Mouse (Mus musculus): Measurements from ENCODE around the gene 2510039O18Rik. TPM values are rescaled to one million over a fixed set of nuclear protein-coding genes. Genes with fewer than 3 reads are reported as not detected.

Gene 2510039O18Rik
- polyA plus RNA-seq, 1 experiment from 2014 or later, result 23.5 TPM

GRCm38 (mm10) chr4:147937021-147937420 lies 3.7 kb upstream of the 2510039O18Rik start:
- no peak for ATAC-seq (ENCODE audit: insufficient number of reproducible peaks, insufficient read depth, low FRiP score, low TSS enrichment, low read depth)
- peak overlapping the region; percentile 75 for H3K4me2 ChIP-seq
- no peaks in the 10 kb centered on the region; the same call in 1 of the 2 replicates for H3K36me3 ChIP-seq
- peak overlapping the region; percentile 90 for H3K27ac ChIP-seq
- H3K4me3 ChIP-seq (replicated peaks), result peak overlapping the region; percentile 75
- H3K4me1 ChIP-seq (replicated peaks), result peaks cover 57% of the 10 kb centered on the region
- no peaks in the 10 kb centered on the region for H3K9me3 ChIP-seq
- WGBS, result 51% methylated on average over 3 of the region's 3 CpGs
- no peaks in the 10 kb centered on the region for H3K27me3 ChIP-seq
- H3K9ac ChIP-seq (replicated peaks), result peak overlapping the region; percentile 85

- H3K9me3 ChIP-seq, result no peaks in the 10 kb centered on the region
- H3K4me2 ChIP-seq, result no peak overlapping the region
- no peak overlapping the region for H3K4me3 ChIP-seq (replicated peaks)
- no peaks in the 10 kb centered on the region; the same call in 1 of the 2 replicates for H3K36me3 ChIP-seq
- WGBS, result 74% methylated on average over 5 of the region's 5 CpGs
- H3K27me3 ChIP-seq, result no peaks in the 10 kb centered on the region
- no peak overlapping the region for H3K27ac ChIP-seq
- no peak overlapping the region for H3K9ac ChIP-seq (replicated peaks)
- H3K4me1 ChIP-seq (replicated peaks), result peaks cover 62% of the 10 kb centered on the region
- ATAC-seq (ENCODE audit: insufficient number of reproducible peaks, insufficient read depth, low FRiP score, low TSS enrichment, low read depth), result no peak
Observed at GRCm38 (mm10) chr4:147937486-147937885, 3.2 kb upstream of the 2510039O18Rik start.

DNA sequence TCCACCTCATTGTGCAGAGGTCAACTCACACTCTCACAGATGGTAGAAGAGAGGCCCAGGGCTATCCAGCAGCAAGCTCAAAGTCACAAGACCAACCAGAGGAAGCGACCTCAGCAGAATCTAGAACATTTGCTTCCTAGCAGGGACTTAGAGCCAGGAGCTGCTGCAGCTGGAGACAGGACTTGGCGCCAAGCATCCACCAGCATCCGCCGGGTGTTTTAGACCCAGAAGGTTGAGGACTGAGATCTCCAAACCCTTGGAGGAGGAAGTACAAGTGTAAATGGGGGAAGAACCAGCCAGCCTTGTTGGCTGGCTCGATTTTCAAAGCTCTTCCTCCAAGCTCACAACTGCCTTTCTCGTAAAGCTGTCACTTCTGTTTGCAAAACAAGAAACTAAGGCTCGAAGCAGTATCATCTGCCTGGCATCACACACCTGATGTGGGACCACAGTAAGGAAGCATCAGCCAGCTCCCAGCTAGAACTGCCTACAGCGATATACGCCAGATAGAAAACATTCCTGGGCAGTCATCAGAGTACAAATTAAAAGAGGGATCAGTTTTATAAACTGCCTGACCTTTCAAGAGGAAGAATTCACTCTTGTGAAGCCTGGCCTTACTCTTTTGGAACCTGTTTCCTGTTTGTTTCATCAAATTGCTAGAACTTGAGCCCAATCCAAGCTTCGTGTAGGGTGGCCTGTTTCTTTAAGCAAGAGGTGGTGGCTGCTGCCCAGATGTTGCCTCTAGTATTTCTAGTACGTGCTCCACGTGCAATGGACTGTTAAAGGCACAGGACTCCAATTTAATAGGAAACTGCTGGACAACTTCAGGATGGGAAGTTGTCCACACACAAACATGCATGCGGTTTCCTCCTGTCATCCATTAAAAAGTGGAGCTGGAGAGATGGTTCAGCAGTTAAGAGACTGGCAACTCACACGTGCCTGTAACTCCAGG lies 2.3 kb upstream of the 2510039O18Rik start:
- H3K27me3 ChIP-seq, result no peaks in the 10 kb centered on the region
- peak overlapping the region; percentile 89 for H3K27ac ChIP-seq
- no peak for ATAC-seq (ENCODE audit: insufficient number of reproducible peaks, insufficient read depth, low FRiP score, low TSS enrichment, low read depth)
- no peak overlapping the region for H3K4me2 ChIP-seq
- peaks cover 7% of the 10 kb centered on the region; the same call in 1 of the 2 replicates for H3K36me3 ChIP-seq
- no peak overlapping the region for H3K4me3 ChIP-seq (replicated peaks)
- WGBS, result 38% methylated on average over 14 of the region's 14 CpGs
- H3K9ac ChIP-seq (replicated peaks), result no peak overlapping the region
- no peaks in the 10 kb centered on the region for H3K9me3 ChIP-seq
- H3K4me1 ChIP-seq (replicated peaks), result peaks cover 68% of the 10 kb centered on the region

DNA sequence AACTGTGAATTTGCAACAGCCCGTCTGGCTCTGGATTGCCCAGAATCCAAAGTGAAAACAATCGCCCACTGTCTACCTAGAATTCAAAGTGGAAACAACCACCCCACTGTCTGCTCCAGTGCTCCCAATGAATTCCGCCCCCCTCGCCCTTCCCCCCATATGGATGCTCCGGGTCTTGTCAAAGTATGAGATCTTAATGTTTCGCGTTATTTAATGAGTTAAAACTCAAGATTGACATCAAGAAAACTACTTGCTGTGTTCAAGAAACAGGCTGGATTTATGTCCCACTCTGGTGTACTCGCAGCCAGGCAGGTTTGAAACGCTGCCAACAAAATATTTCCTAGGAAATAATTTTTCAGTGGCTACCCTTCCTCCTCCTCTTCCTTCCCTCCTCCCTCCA lies 584 bp upstream of the 2510039O18Rik start:
- Histone ChIP-seq H3K4me1 (replicated peaks) (peaks cover 53% of the 10 kb centered on the region), H3K27ac (peak overlapping the region; percentile 89), H3K27me3 (no peaks in the 10 kb centered on the region), H3K36me3 (peaks cover 23% of the 10 kb centered on the region), H3K9me3 (no peaks in the 10 kb centered on the region), H3K4me3 (replicated peaks) (0 out of 2 replicates have a peak overlapping the region, but pooled peaks have one; percentile 99), H3K9ac (replicated peaks) (no peak overlapping the region), H3K4me2 (peak overlapping the region; percentile 100)
- WGBS, result 58% methylated on average over 9 of the region's 9 CpGs
- no peak for ATAC-seq (ENCODE audit: insufficient number of reproducible peaks, insufficient read depth, low FRiP score, low TSS enrichment, low read depth)

GRCm38 (mm10) chr4:147941045-147942020 lies 638 bp downstream of the 2510039O18Rik start:
- peak overlapping the region; percentile 50; the same call in 1 of the 2 replicates for H3K27ac ChIP-seq
- no peaks in the 10 kb centered on the region for H3K27me3 ChIP-seq
- peak overlapping the region; percentile 100 for H3K4me2 ChIP-seq
- peak overlapping the region; percentile 99 for H3K4me3 ChIP-seq (replicated peaks)
- ATAC-seq (ENCODE audit: insufficient number of reproducible peaks, insufficient read depth, low FRiP score, low TSS enrichment, low read depth), result peak; percentile 22; the same call in 1 of the 2 replicates
- H3K4me1 ChIP-seq (replicated peaks), result peaks cover 45% of the 10 kb centered on the region
- H3K36me3 ChIP-seq, result peaks cover 36% of the 10 kb centered on the region
- H3K9ac ChIP-seq (replicated peaks), result peak overlapping the region; percentile 91
- 7% methylated on average over 74 of the region's 88 CpGs for WGBS
- no peaks in the 10 kb centered on the region for H3K9me3 ChIP-seq

DNA sequence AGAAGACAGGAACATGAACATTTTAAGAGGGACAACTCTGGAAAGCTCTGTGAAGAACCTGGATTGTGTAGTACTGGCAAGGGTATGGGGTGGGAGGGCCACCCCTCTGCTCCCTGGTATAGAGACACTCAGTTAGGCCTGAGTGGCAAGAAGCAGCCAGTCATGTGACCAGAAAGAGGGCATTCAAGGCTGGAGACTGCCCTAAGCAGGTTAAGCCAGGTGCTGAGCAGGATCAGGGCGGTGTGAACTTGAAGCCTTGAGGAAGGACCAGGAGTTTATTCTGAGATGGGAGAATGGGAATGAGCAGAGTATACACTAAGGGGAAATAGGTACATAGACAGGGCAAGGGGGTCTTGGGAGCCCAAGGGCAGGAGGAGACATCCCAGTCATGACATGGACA lies 2.3 kb downstream of the 2510039O18Rik start:
- Histone ChIP-seq H3K9me3 (no peaks in the 10 kb centered on the region), H3K27me3 (no peaks in the 10 kb centered on the region), H3K4me1 (replicated peaks) (peaks cover 37% of the 10 kb centered on the region), H3K4me2 (peak overlapping the region; percentile 4; the same call in 1 of the 2 replicates), H3K36me3 (peaks cover 51% of the 10 kb centered on the region), H3K27ac (no peak overlapping the region), H3K9ac (replicated peaks) (no peak overlapping the region), H3K4me3 (replicated peaks) (no peak overlapping the region)
- WGBS, result 90% methylated on average over 1 of the region's 1 CpGs
- ATAC-seq (ENCODE audit: insufficient number of reproducible peaks, insufficient read depth, low FRiP score, low TSS enrichment, low read depth), result no peak

DNA sequence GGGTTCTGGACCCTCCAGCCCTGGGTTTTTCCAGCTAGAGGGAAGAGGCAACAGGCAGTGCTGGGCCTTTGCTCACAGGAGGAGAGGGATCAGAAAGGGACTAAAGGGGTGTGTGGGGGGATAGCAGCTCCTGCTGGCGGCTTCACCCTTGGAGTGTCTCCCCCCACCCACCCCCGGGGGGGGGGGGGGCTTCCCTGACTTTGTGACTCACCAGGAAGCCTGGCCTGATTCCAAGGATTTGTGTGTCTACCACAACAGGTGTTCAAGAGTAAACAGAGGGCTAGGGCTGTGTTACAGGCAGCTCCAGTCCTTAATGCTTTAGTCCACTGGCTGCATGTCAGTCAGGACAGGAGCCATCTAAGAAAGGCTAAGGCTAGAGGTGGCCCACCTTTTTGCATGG lies 6.8 kb downstream of the 2510039O18Rik start:
- Histone ChIP-seq H3K27ac (no peak overlapping the region), H3K27me3 (no peaks in the 10 kb centered on the region), H3K4me1 (replicated peaks) (peaks cover 9% of the 10 kb centered on the region), H3K4me2 (no peak overlapping the region), H3K9ac (replicated peaks) (no peak overlapping the region), H3K36me3 (peaks cover 60% of the 10 kb centered on the region), H3K4me3 (replicated peaks) (no peak overlapping the region), H3K9me3 (no peaks in the 10 kb centered on the region)
- WGBS, result 46% methylated on average over 2 of the region's 2 CpGs
- ATAC-seq (ENCODE audit: insufficient number of reproducible peaks, insufficient read depth, low FRiP score, low TSS enrichment, low read depth), result no peak

GRCm38 (mm10) chr4:147953590-147953989 lies 12.9 kb downstream of the 2510039O18Rik start:
- no peak overlapping the region for H3K27ac ChIP-seq
- no peaks in the 10 kb centered on the region for H3K27me3 ChIP-seq
- no peaks in the 10 kb centered on the region for H3K9me3 ChIP-seq
- H3K4me1 ChIP-seq (replicated peaks), result no peaks in the 10 kb centered on the region
- no peak overlapping the region for H3K9ac ChIP-seq (replicated peaks)
- H3K4me3 ChIP-seq (replicated peaks), result no peak overlapping the region
- peaks cover 4% of the 10 kb centered on the region; the same call in 1 of the 2 replicates for H3K36me3 ChIP-seq
- 6% methylated on average over 4 of the region's 4 CpGs for WGBS
- ATAC-seq (ENCODE audit: insufficient number of reproducible peaks, insufficient read depth, low FRiP score, low TSS enrichment, low read depth), result no peak
- no peak overlapping the region for H3K4me2 ChIP-seq

DNA sequence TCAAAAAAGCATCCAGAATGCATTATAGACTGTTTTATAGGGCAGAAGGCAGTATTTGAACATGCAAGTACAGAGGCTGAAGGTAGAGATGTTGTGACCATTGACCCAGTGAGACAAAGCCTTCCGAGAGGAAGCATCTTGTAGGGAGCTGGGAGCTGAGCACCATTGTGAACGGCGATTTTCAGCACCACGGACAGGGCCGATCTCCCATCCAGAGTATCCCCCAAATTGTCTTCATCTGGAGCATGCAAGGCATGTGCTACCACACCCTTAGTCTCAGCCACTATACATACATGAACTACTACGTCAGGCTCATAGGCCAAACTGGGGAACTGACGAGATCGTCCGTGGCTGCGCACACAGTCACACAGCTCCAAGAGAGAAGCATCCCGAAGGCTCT lies 16.4 kb downstream of the 2510039O18Rik start:
- no peaks in the 10 kb centered on the region for H3K27me3 ChIP-seq
- H3K4me2 ChIP-seq, result no peak overlapping the region
- no peaks in the 10 kb centered on the region for H3K9me3 ChIP-seq
- H3K9ac ChIP-seq (replicated peaks), result no peak overlapping the region
- no peaks in the 10 kb centered on the region for H3K36me3 ChIP-seq
- H3K27ac ChIP-seq, result no peak overlapping the region
- no peaks in the 10 kb centered on the region for H3K4me1 ChIP-seq (replicated peaks)
- ATAC-seq (ENCODE audit: insufficient number of reproducible peaks, insufficient read depth, low FRiP score, low TSS enrichment, low read depth), result no peak
- H3K4me3 ChIP-seq (replicated peaks), result no peak overlapping the region
- WGBS, result 43% methylated on average over 11 of the region's 11 CpGs

DNA sequence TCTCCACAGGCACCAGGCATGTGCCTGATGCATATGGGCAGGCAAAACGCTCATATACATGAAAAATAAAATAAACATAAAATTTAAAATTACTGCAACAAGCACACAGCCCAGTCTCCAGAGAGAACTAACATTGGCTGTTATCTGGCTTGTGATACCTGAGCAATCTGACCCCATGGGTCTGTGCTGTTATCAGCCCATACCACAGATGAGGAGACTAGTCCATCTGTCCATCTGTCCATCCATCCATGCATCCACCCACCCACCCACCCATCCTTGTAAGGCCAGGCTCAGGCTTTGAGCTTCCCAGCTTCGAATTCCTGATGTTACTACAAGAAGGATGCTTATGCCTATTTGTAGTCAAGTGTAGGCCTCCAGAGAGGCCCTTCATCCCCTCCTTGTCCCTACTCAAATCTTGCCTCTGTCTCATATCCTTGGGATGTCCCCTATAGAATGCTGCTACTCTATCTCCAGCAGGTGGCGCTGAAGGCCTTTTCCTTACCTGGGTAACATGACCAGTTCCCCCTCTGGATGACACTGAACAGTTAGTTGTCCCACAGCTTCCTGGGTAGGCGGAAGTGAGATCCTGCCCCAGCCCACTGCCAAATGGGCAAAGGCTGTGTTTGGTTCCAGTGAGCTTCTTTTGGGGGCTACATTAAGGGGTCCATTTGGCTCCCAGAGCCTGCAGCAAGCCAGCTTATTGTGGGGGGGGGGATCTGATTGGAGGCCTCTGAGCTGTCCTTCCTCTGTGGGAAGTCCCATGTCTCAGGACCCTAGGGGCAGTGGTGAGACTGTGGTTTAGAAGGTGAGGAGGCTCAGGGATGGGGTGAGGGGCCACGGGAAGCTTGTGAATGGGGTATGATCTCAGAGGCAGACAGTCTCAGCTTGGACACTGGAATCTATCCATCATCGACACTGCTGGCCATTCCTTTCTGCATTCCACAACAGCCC lies 19.5 kb downstream of the 2510039O18Rik start:
- 0 out of 2 replicates have a peak, but pooled peaks have one; percentile 11 for ATAC-seq (ENCODE audit: insufficient number of reproducible peaks, insufficient read depth, low FRiP score, low TSS enrichment, low read depth)

More for the DNA sequence above, 19.5 kb downstream of the 2510039O18Rik start:
- H3K4me1 ChIP-seq (replicated peaks), result no peaks in the 10 kb centered on the region
- no peak overlapping the region for H3K4me2 ChIP-seq
- no peaks in the 10 kb centered on the region for H3K36me3 ChIP-seq
- no peak overlapping the region for H3K4me3 ChIP-seq (replicated peaks)
- H3K27ac ChIP-seq, result no peak overlapping the region
- H3K9ac ChIP-seq (replicated peaks), result no peak overlapping the region
- H3K9me3 ChIP-seq, result no peaks in the 10 kb centered on the region
- no peaks in the 10 kb centered on the region for H3K27me3 ChIP-seq
- WGBS, result 38% methylated on average over 6 of the region's 6 CpGs
